Mouse (Mus musculus): ENCODE measurements around the gene Ttc13. TPM values are rescaled to one million over a fixed set of nuclear protein-coding genes. Genes with fewer than 3 reads are reported as not detected.

Gene Ttc13
- polyA plus RNA-seq, 1 experiment from 2014 or later: 51.9 TPM

GRCm38 (mm10) chr8:124663874-124664230, 57.9 kb downstream of the Ttc13 start:
- Histone ChIP-seq H3K36me3 (no peaks in the 10 kb centered on the region), H3K27me3 (ENCODE audit: low read depth, poor library complexity, severe bottlenecking) (no peaks in the 10 kb centered on the region), H3K4me1 (peaks cover 35% of the 10 kb centered on the region), H3K4me3 (peak overlapping the region; percentile 91), H3K27ac (peak overlapping the region; percentile 94), H3K9me3 (replicated peaks) (no peaks in the 10 kb centered on the region)
- DNase-seq (ENCODE audit: low spot score): no peak
- 53% methylated on average over 4 of the region's 4 CpGs for whole genome bisulfite sequencing

- peak within 1 kb of the TSS; percentile 94 for H3K27ac ChIP-seq
- under 1% methylated on average over 69 of the region's 69 CpGs for WGBS
- peak; percentile 95 for DNase-seq (ENCODE audit: low spot score)
- peaks cover 38% of the 10 kb centered on the region for H3K4me1 ChIP-seq
- H3K27me3 ChIP-seq (ENCODE audit: low read depth, poor library complexity, severe bottlenecking): no peaks in the 10 kb centered on the region
- H3K4me3 ChIP-seq: peak within 1 kb of the TSS; percentile 91
- peaks cover 4% of the 10 kb centered on the region for H3K36me3 ChIP-seq
- no peaks in the 10 kb centered on the region for H3K9me3 ChIP-seq (replicated peaks)
Measured at GRCm38 (mm10) chr8:124663112-124663873, 58.5 kb downstream of the Ttc13 start, which contains the start of gene 2310022B05Rik. 2310022B05Rik (minus strand) TSS chr8:124663369.

DNA sequence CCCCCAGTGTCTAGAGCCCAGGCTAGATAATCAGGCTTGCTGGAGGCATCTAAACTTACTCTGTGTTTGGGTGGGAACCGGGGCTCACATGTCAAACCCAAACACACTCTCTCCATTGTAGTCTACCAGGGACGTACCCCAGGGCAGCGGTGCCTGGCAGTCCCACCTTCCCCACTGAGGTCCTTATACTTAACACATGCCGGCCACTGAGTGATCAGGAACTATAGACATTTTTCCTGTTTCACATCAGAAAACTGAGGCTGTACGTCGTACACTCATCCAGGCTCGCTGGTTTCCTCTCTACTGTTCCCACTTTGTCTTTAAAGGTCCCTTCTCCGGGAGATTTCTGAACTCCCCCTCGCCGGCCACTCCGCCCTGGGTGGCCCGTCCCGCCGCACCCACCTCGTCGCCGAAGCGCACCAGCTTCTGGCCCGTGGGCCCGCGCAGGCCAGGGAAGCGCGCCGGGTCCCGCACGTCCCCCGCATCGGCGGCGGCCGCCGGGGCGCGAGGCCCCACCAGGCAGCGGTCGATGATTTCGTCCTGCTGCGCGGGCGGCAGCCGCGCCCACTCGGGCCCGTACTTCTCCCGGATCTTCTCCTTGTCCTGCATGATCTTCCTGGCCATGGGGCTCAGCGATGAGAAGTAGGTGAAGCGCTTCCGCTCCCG, 59.2 kb downstream of the Ttc13 start:
- H3K4me3 ChIP-seq: peak overlapping the region; percentile 91
- under 1% methylated on average over 49 of the region's 49 CpGs for WGBS
- no peaks in the 10 kb centered on the region for H3K9me3 ChIP-seq (replicated peaks)
- no peaks in the 10 kb centered on the region for H3K27me3 ChIP-seq (ENCODE audit: low read depth, poor library complexity, severe bottlenecking)
- peaks cover 6% of the 10 kb centered on the region for H3K36me3 ChIP-seq
- peak overlapping the region; percentile 94 for H3K27ac ChIP-seq
- H3K4me1 ChIP-seq: peaks cover 38% of the 10 kb centered on the region
- DNase-seq (ENCODE audit: low spot score): no peak

GRCm38 (mm10) chr8:124661781-124662180, 60.0 kb downstream of the Ttc13 start:
- peak overlapping the region; percentile 91 for H3K4me3 ChIP-seq
- DNase-seq (ENCODE audit: low spot score): no peak
- H3K4me1 ChIP-seq: peaks cover 39% of the 10 kb centered on the region
- H3K27ac ChIP-seq: peak overlapping the region; percentile 94; the same call in 1 of the 2 replicates
- no peaks in the 10 kb centered on the region for H3K9me3 ChIP-seq (replicated peaks)
- WGBS: 57% methylated on average over 9 of the region's 9 CpGs
- H3K36me3 ChIP-seq: peaks cover 11% of the 10 kb centered on the region
- no peaks in the 10 kb centered on the region for H3K27me3 ChIP-seq (ENCODE audit: low read depth, poor library complexity, severe bottlenecking)

DNA sequence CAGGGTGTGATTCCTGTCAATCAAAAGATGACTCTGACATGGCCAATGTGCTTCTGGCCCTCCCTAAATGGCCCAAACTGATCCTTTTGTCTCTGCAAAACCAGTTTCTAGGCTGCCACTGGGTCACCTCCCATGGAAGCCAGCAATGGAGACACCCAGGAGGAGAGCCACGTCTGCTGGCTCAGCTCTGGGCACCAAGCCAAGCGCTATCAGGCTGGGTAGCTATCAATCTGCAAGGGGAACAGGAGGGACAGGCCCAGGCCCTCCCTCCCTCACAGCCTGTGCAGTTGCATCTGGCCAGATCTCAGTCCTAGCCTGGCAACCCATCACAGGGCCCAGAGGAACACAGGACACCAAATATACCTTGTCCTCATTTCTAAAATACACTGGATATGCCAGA, 63.4 kb downstream of the Ttc13 start:
- Histone ChIP-seq H3K9me3 (replicated peaks) (no peaks in the 10 kb centered on the region), H3K4me3 (no peak overlapping the region), H3K27me3 (ENCODE audit: low read depth, poor library complexity, severe bottlenecking) (no peaks in the 10 kb centered on the region), H3K4me1 (peaks cover 58% of the 10 kb centered on the region), H3K36me3 (peaks cover 23% of the 10 kb centered on the region), H3K27ac (no peak overlapping the region)
- 83% methylated on average over 2 of the region's 2 CpGs for WGBS
- DNase-seq (ENCODE audit: low spot score): no peak

- Histone ChIP-seq H3K4me3 (no peak overlapping the region), H3K9me3 (replicated peaks) (no peaks in the 10 kb centered on the region), H3K36me3 (peaks cover 23% of the 10 kb centered on the region), H3K4me1 (peaks cover 61% of the 10 kb centered on the region), H3K27me3 (ENCODE audit: low read depth, poor library complexity, severe bottlenecking) (no peaks in the 10 kb centered on the region), H3K27ac (no peak overlapping the region)
- 91% methylated on average over 7 of the region's 7 CpGs for WGBS
- DNase-seq (ENCODE audit: low spot score): no peak
Measured at GRCm38 (mm10) chr8:124657961-124658360, 63.8 kb downstream of the Ttc13 start.

DNA sequence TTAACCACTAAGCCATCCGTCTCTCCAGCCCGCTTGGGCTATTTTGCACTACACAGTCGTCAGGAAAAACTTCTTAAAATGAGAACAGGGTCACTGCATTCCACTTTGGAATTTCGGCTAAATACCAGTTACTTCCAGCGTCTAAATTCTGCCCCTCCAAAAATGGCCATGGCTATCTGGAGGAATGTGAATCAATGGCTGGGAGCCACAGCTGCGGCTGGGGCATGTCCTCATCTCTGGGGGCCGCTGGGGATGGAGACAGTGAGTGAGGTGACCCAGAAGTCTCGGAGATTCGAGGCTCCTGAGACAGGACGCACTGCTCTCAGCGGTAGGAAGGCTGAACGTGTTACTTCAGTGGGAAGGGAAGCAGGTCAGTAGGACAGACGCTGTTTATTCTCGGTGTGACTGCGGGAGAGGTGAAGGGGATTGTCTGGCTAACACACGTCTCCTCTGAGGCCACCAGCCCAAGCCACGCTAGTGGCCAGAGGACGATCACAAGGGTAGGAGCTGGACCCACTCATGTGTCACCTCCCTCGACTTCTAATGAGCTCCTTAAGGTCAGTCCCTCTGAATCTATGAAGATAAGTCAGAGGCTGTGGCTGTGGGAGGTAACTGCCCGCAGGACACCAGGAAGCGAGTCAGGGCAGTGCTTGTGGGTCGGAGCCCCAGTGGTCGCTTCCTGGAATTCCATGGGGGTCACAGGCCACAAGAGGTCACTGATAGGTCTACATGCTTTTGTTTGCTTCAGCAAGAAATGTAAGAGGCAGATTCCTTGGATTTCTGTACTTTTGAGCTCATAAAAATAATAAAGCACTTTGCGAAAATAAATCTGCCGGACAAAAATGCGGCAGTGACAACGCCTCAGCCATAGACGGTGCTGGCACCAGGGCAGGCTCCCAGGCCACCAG, 68.0 kb downstream of the Ttc13 start:
- Histone ChIP-seq H3K4me3 (no peak overlapping the region), H3K36me3 (peaks cover 49% of the 10 kb centered on the region), H3K4me1 (peaks cover 40% of the 10 kb centered on the region), H3K9me3 (replicated peaks) (no peaks in the 10 kb centered on the region), H3K27me3 (ENCODE audit: low read depth, poor library complexity, severe bottlenecking) (no peaks in the 10 kb centered on the region), H3K27ac (peak overlapping the region; percentile 5)
- DNase-seq (ENCODE audit: low spot score): no peak
- WGBS: 56% methylated on average over 28 of the region's 28 CpGs

DNA sequence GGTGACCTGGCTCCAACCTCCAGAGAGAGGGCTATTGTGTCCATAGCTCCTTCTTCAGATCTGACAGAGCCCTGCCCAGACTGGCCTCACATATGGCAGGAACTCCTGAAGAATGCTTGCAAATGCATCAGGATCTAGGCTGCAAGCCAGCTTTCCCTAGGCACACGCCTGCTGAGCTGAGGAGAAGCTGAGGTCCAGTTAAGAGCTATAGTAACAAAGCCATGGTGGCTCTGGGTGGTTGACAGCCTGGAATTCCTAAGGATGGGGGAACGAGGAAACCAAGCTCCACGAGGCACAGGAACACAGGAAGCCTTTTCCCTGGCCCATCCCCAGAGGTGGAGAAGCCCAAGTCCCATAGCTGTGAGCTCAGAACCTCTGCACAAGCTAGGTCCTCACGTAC, 69.2 kb downstream of the Ttc13 start:
- DNase-seq (ENCODE audit: low spot score): no peak
- WGBS: 36% methylated on average over 4 of the region's 4 CpGs
- Histone ChIP-seq H3K36me3 (peaks cover 43% of the 10 kb centered on the region), H3K9me3 (replicated peaks) (no peaks in the 10 kb centered on the region), H3K4me1 (peaks cover 45% of the 10 kb centered on the region), H3K27me3 (ENCODE audit: low read depth, poor library complexity, severe bottlenecking) (no peaks in the 10 kb centered on the region), H3K4me3 (no peak overlapping the region), H3K27ac (peak overlapping the region; percentile 37)

- Histone ChIP-seq H3K4me1 (peaks cover 44% of the 10 kb centered on the region), H3K9me3 (replicated peaks) (no peaks in the 10 kb centered on the region), H3K27me3 (ENCODE audit: low read depth, poor library complexity, severe bottlenecking) (no peaks in the 10 kb centered on the region), H3K4me3 (no peak overlapping the region), H3K27ac (no peak overlapping the region), H3K36me3 (peaks cover 38% of the 10 kb centered on the region)
- no peak for DNase-seq (ENCODE audit: low spot score)
- WGBS: 92% methylated on average over 20 of the region's 20 CpGs
Measured at GRCm38 (mm10) chr8:124651776-124652175, 70.0 kb downstream of the Ttc13 start.

DNA sequence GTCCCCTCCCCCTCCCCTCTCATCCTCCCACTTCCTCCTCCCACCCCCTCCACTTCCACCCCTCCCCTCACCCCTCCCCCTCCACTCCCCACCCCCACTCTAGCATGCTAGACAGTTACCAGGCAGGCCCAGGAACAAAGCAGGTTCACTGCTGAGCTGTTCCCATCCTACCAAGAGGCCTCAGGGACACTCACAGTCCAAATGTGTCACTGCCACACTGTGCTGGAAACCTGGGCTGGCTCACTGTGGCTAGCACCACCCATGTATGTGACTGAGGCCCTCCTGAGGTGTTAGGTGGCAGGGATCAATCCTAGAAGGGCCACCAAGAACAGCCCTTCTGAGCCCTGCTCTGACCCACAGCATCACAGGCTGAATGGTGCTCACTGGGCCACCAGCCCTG, 73.5 kb downstream of the Ttc13 start:
- DNase-seq (ENCODE audit: low spot score): no peak
- Histone ChIP-seq H3K27ac (peak overlapping the region; percentile 76), H3K36me3 (peaks cover 42% of the 10 kb centered on the region), H3K4me3 (no peak overlapping the region), H3K4me1 (peaks cover 33% of the 10 kb centered on the region), H3K27me3 (ENCODE audit: low read depth, poor library complexity, severe bottlenecking) (no peaks in the 10 kb centered on the region), H3K9me3 (replicated peaks) (no peaks in the 10 kb centered on the region)

GRCm38 (mm10) chr8:124643540-124644339, 78.0 kb downstream of the Ttc13 start:
- H3K4me1 ChIP-seq: peaks cover 21% of the 10 kb centered on the region
- 70% methylated on average over 18 of the region's 18 CpGs for WGBS
- H3K36me3 ChIP-seq: peaks cover 46% of the 10 kb centered on the region
- H3K4me3 ChIP-seq: no peak overlapping the region
- no peaks in the 10 kb centered on the region for H3K9me3 ChIP-seq (replicated peaks)
- DNase-seq (ENCODE audit: low spot score): no peak
- H3K27ac ChIP-seq: peak overlapping the region; percentile 59; the same call in 1 of the 2 replicates
- H3K27me3 ChIP-seq (ENCODE audit: low read depth, poor library complexity, severe bottlenecking): no peaks in the 10 kb centered on the region

DNA sequence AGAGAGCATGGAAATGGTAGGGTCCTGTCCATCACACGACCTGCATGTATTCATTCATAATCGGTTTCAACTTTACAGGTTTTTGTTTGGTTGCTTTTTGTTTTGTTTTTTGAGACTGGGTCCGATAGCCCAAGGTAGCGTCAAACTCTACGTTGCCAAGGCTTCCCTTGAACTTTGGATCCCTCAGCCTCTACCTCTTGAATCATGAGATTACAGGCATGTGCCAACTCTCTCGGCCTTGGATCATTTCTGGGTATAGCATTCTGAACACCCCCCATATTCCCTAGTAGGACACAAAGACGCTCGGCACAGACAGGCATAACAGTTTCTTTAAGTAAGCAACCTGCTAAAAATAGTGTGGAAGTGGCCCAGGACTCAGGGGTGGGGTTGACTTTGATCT, 80.2 kb downstream of the Ttc13 start:
- Histone ChIP-seq H3K4me3 (no peak overlapping the region), H3K4me1 (peaks cover 14% of the 10 kb centered on the region), H3K36me3 (peaks cover 67% of the 10 kb centered on the region), H3K27ac (no peak overlapping the region), H3K27me3 (ENCODE audit: low read depth, poor library complexity, severe bottlenecking) (no peaks in the 10 kb centered on the region), H3K9me3 (replicated peaks) (no peaks in the 10 kb centered on the region)
- DNase-seq (ENCODE audit: low spot score): no peak
- WGBS: 95% methylated on average over 8 of the region's 8 CpGs

All from limb, embryonic 10.5 days (tissue).